Mouse (Mus musculus): Measurements from ENCODE around the gene Smad3.

GRCm38 (mm10) chr9:63666612-63667372, 91.0 kb downstream of the Smad3 start:
- no peak for TF ChIP-seq USF1 (IDR thresholded peaks at IDR 0.05; ENCODE audit: low read depth)
- TF ChIP-seq POLR2A (IDR thresholded peaks at IDR 0.05; ENCODE audit: insufficient read length, low read depth): no peak
- TF ChIP-seq MYOD1 (IDR thresholded peaks at IDR 0.05; ENCODE audit: control insufficient read depth in 1 of 3, insufficient read length in 2 of 3, low read depth in 2 of 3): no peak
- no peak for TF ChIP-seq MAX (IDR thresholded peaks at IDR 0.05; ENCODE audit: low read depth)
- no peak for TF ChIP-seq E2F4 (IDR thresholded peaks at IDR 0.05; ENCODE audit: insufficient read depth)
- TF ChIP-seq MYOG (IDR thresholded peaks at IDR 0.05; ENCODE audit: control insufficient read depth in 1 of 3, insufficient read depth in 1 of 3, insufficient read length in 2 of 3, low read depth in 2 of 3): no peak
- TF ChIP-seq TCF12 (IDR thresholded peaks at IDR 0.05; ENCODE audit: insufficient read depth, poor library complexity, severe bottlenecking): no peak
- TF ChIP-seq CEBPB (IDR thresholded peaks at IDR 0.05; ENCODE audit: insufficient read depth, poor library complexity, severe bottlenecking): no peak
- TF ChIP-seq POLR2AphosphoS2 (IDR thresholded peaks at IDR 0.05; ENCODE audit: insufficient read length, low read depth): no peak
- TF ChIP-seq TCF3 (IDR thresholded peaks at IDR 0.05; ENCODE audit: insufficient read length, low read depth): no peak
